Mouse (Mus musculus) regulatory T cell (primary cell): ENCODE measurements at regions not wholly inside any gene's neighbourhood (a gene's known extent, or its start where the extent isn't known, plus 50 kb on each side); places are given as distances from the start of the nearest gene placed in this dataset.

Experiments used
- in situ Hi-C: fragments of 300-600 bp; cut with MboI, MseI; formaldehyde crosslinking; loops from one replicate; pipeline ENCODE4 v1.15.1; 2025; ENCODE audit warnings: high pct_unique_total_duplicates

DNA sequence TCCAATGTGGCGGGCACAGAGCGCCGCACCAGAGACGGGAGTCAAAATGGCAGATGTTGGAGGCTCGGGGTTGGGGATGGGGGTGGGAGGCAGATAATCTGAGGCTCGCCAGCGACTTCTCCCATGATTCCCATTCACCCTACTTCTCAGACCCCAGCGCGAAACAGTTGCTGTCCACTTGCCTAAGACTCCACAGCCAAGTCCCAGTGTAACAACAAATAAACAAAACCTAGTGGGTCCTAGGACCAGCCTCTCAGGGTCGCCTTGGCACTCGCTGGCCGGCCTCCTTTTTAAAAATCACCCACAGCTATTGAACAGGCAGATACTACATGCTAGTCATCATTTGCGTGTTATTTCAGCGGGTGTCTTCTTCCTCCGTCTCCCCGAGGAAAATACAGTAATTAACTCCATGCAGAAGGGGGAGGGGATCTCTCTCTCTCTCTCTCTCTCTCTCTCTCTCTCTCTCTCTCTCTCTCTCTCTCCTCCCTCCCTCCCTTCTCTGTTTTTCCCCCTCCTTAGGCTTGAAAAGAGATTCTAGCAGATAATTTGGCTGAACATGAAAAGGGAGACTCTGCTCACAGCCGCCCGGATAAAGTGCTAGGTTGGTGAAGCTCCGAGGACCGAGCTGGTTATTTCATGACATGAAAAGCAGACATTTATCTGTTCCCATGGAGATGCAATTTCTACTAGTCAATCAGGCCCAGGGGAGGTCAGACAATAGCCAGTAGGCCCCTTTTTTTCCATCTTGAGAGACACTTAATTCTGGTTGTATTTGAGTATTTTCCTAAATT is 71.9 kb upstream of the Zfp217 start:
- in situ Hi-C loops = no loop called here

DNA sequence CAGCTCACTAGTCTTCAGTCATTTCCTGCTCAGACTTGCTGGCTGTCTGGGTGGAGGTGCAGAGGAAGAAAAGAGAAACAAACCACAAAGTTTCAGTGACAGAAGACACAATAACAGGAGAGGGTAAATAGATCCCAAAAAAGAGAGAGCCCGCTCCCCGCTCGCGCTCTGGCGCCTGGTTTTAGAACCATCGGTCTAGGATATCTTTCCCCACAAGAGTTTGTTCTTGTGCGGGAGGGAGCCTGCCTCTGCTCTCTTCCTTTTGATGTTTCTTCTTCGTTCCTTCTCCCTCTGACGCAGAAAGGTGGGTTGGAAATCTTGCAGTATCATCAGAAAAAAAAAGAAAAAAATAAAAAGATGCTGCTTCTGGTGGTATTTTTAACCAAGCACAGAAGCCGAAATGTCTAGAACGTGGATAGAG is 71.3 kb upstream of the Zfp217 start:
- in situ Hi-C loops = no loop called here

- in situ Hi-C loops = no loop called here
Observed at GRCm38 (mm10) chr2:170218230-170219044, 70.5 kb upstream of the Zfp217 start.

DNA sequence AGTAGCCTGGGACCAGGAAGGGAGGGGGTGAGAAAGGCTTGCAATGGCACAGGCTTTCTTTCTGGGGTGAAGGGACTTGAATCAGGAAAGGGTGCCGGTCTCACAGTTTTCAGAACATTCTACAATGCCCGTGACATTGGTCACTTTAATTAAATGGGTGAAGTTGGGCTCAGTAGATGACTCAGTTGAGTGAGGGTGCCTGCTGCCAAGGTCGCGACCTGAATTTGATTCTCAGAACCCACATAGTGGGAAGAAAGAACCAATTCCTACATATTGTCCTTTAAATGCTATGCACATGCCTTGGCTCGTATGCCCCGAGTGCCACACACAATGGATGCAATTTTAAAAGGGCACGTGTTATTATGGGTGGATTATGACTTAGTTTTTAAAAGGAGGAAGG is 68.4 kb upstream of the Zfp217 start:
- in situ Hi-C loops = no loop called here

DNA sequence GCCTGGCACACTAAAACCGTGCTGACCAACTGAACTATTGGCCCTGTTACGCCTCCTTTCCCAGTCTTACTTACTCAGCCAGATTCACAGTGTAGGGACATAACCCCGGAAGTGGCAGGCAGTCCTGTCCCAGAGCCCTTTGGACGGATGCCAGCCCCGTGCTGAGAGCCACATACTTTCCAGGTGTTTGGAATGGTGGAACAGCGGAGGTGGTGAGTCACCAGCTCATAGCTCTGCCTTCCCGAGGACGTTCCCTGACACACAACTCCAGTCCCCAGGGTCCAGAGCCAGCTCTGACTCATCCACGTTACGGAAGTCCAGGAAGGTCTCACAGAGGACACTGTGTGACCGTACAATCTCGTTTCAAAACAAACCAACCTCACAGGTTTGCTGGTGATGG is 61.2 kb upstream of the Zfp217 start:
- in situ Hi-C loops = loop anchor here (5.0 kb wide), 2 partner anchors 43 to 92 kb away; no protein-coding TSS in a partner anchor

DNA sequence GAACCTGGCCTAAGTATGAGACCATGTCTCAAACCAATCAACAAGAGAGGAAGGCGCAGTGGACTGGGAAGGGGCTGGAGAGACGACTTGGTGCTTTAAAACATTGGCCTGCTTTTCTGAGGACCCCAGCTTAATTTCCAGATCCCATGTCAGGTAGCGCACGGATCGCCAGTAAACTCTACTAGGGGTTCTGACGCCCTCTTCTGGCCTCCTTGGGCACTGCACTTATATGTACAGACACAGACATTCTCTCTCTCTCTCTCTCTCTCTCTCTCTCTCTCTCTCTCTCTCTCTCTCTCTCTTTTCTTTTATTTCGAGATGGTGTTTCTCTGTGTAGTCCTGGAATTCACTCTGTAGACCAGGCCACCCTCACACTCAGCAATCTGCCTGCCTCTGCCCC is 60.0 kb upstream of the Zfp217 start:
- in situ Hi-C loops = loop anchor here (5.0 kb wide), 2 partner anchors 44 to 91 kb away; no protein-coding TSS in a partner anchor

DNA sequence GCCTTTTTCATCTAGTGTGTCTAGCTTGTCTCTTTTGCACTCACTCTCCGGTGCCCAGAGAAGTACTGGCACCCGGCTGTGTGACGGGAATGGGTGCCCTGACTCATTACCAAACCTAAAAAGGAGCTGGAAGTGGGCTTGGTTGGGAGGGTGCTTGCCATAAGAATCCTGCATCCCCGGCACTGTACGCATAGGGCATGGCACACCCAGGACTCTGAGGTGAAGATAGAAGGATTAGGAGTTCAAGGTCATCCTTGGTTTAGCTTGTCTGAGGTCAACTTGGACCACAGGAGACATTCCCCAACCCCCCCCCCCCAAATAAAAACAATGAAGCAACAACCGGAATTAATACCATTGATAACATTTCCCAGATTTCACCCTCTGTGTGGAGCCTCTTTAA is 59.5 kb upstream of the Zfp217 start:
- in situ Hi-C loops = loop anchor here (5.0 kb wide), 2 partner anchors 45 to 90 kb away; no protein-coding TSS in a partner anchor

- in situ Hi-C loops = loop anchor here (5.0 kb wide), 2 partner anchors 45 to 90 kb away; no protein-coding TSS in a partner anchor
Observed at GRCm38 (mm10) chr2:170206870-170207269, 59.0 kb upstream of the Zfp217 start.

- in situ Hi-C loops = loop anchor here (5.0 kb wide), 2 partner anchors 46 to 89 kb away; no protein-coding TSS in a partner anchor
Observed at GRCm38 (mm10) chr2:170206442-170206754, 58.5 kb upstream of the Zfp217 start.

- in situ Hi-C loops = loop anchor here (5.0 kb wide), 2 partner anchors 46 to 89 kb away; no protein-coding TSS in a partner anchor
Observed at GRCm38 (mm10) chr2:170205591-170206441, 57.9 kb upstream of the Zfp217 start.

DNA sequence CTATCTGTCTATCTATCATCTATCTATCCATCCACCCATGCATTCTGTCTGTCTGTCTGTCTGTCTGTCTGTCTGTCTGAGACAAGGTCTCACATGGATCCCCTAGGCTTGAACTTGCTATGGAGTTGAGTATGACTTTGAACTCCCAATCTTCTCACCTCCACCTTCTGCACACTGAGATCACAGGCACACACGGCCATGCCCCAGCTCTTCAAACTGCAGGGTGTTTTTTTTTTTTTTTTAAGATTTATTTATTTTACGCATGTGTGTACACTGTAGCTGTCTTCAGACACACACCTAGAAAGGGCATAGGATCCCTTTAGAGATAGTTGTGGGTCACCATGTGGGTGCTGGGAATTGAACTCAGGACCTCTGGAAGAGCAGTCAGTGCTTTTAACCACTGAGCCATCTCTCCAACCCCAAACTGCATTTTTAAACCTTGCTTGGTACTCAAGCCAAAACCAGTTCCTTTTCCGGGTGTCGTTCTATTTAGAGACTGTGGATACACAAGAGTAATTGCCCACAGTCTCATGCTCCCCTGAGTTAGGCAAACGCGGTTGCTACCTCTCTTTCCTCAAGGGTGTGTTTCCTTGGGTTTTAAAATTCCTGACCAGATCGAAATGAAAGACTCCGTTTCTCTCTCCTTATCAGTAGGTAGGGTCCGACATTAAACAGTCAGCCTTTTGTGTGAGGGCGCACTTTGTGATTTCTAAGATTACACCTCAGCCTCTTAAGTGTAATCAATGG is 57.0 kb upstream of the Zfp217 start:
- in situ Hi-C loops = loop anchor here (5.0 kb wide), 2 partner anchors 47 to 88 kb away; no protein-coding TSS in a partner anchor

DNA sequence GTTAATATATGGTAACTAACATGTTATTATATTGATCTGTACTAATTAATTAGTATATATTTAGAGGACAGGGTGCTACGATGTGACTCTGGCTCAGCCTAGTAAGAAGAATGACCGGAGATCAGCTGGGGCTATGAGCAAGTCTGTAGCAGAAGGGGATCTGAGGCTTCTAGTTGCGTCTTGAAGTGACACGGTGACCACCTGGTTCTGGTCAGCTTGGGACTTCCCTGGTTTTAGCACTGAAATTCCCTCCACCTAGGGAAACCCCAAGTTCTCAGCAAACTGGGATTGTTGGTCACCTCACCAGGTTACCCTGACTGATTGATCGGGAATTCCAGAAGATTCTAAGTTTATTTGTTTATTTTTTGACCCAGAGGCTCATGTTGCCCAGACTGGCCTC is 55.6 kb upstream of the Zfp217 start:
- in situ Hi-C loops = no loop called here

GRCm38 (mm10) chr2:170201816-170202371 is 54.0 kb upstream of the Zfp217 start:
- in situ Hi-C loops = no loop called here
